Mouse (Mus musculus): ENCODE data around the gene Dgat2. TPM values are rescaled to one million over a fixed set of nuclear protein-coding genes. Genes with fewer than 3 reads are reported as not detected.

The Dgat2 gene
- total and polyA plus RNA-seq, 3 experiments, result 1.6 to 2.8 (median 1.7) TPM

DNA sequence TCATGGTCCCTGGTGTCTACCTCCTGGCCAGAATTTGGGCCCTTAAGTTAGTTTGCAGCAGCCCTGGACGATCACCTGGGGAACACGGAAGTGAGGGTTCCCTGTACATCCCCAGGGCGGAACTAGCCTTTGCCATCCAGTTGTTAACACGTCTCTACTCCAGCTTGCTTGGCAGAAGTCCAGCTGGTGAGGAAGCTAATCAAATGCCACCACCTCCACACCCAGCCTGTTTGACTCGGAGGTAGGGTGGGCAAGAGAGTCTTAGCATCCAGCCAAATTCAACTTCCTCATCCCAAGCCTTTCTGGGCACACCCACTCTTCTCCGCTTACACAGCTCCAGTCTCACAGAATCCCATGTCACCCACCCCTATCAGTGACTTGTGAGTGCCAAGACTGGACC lies 9.6 kb downstream of the Dgat2 start:
- no peak overlapping the region for H3K9ac ChIP-seq (ENCODE audit: insufficient read depth, low read depth)
- no peak overlapping the region for H3K4me3 ChIP-seq (replicated peaks in 1 of 3; ENCODE audit: low read depth in 2 of 3, low read length in 2 of 3, poor library complexity in 1 of 3)
- peaks cover 0 to 17% of the 10 kb centered on the region in 2 experiments; a peak in 2 of 4 replicates for H3K4me1 ChIP-seq (ENCODE audit: control insufficient read depth in 1 of 2, insufficient read depth in 2 of 2)
- in situ Hi-C loops (cut with MboI; ENCODE audit: low pct_ligation_motif_present, low pct_unique_long_range_greater_than_20kb, low sequenced_read_pairs), result no loop called here
- dilution Hi-C loops (cut with MboI; ENCODE audit: extremely low pct_ligation_motif_present, extremely low pct_unique_long_range_greater_than_20kb, low sequenced_read_pairs), result no loop called here
- H3K36me3 ChIP-seq (replicated peaks in 1 of 2; ENCODE audit: control insufficient read depth in 1 of 2, insufficient read depth in 1 of 2, low read length in 1 of 2), result no peaks in the 10 kb centered on the region
- H3K79me2 ChIP-seq (replicated peaks; ENCODE audit: control insufficient read depth, extremely low read depth, insufficient read depth, poor library complexity, severe bottlenecking), result no peaks in the 10 kb centered on the region
- H3K4me2 ChIP-seq (ENCODE audit: insufficient read depth, low read depth, poor library complexity, severe bottlenecking), result no peak overlapping the region
- no peaks in the 10 kb centered on the region for H3K9me3 ChIP-seq (replicated peaks; ENCODE audit: low read length)
- no peak for DNase-seq (ENCODE audit: extremely low read depth)
- H3K27ac ChIP-seq (ENCODE audit: insufficient read depth, low read depth), result no peak overlapping the region
- H3K27me3 ChIP-seq (replicated peaks), result peaks cover 8% of the 10 kb centered on the region
- no peak for TF ChIP-seq ZNF384 (IDR thresholded peaks at IDR 0.05; ENCODE audit: low read depth, low read length)
- TF ChIP-seq ZMIZ1 (IDR thresholded peaks at IDR 0.05; ENCODE audit: low read depth, low read length), result no peak
- TF ChIP-seq RAD21 (IDR thresholded peaks at IDR 0.05; ENCODE audit: low read depth, low read length), result no peak
- TF ChIP-seq ZKSCAN1 (IDR thresholded peaks at IDR 0.05; ENCODE audit: borderline replicate concordance, low read depth, low read length), result no peak
- no peak for TF ChIP-seq BHLHE40 (IDR thresholded peaks at IDR 0.05; ENCODE audit: low read depth, low read length)
- no peak for TF ChIP-seq POLR2AphosphoS2 (IDR thresholded peaks at IDR 0.05; ENCODE audit: low read depth, low read length)
- no peak for TF ChIP-seq CTCF (conservative IDR thresholded peaks at IDR 0.05 in 1 of 2, IDR thresholded peaks at IDR 0.05 in 1 of 2; ENCODE audit: low read depth in 2 of 2, low read length in 2 of 2)
- no peak for TF ChIP-seq TBP (conservative IDR thresholded peaks at IDR 0.05; ENCODE audit: low read depth, low read length)
- TF ChIP-seq USF1 (IDR thresholded peaks at IDR 0.05; ENCODE audit: low read depth, low read length), result no peak
- TF ChIP-seq NELFE (IDR thresholded peaks at IDR 0.05; ENCODE audit: low read depth, low read length), result no peak
- no peak for TF ChIP-seq SIN3A (IDR thresholded peaks at IDR 0.05; ENCODE audit: low read length)

GRCm38 (mm10) chr7:99171730-99172463 lies 10.6 kb downstream of the Dgat2 start:
- H3K79me2 ChIP-seq (replicated peaks; ENCODE audit: control insufficient read depth, extremely low read depth, insufficient read depth, poor library complexity, severe bottlenecking), result no peaks in the 10 kb centered on the region
- dilution Hi-C loops (cut with MboI; ENCODE audit: extremely low pct_ligation_motif_present, extremely low pct_unique_long_range_greater_than_20kb, low sequenced_read_pairs), result no loop called here
- no peaks in the 10 kb centered on the region for H3K9me3 ChIP-seq (replicated peaks; ENCODE audit: low read length)
- in situ Hi-C loops (cut with MboI; ENCODE audit: low pct_ligation_motif_present, low pct_unique_long_range_greater_than_20kb, low sequenced_read_pairs), result no loop called here
- no peak overlapping the region for H3K9ac ChIP-seq (ENCODE audit: insufficient read depth, low read depth)
- H3K27ac ChIP-seq (ENCODE audit: insufficient read depth, low read depth), result no peak overlapping the region
- no peak overlapping the region for H3K4me2 ChIP-seq (ENCODE audit: insufficient read depth, low read depth, poor library complexity, severe bottlenecking)
- H3K27me3 ChIP-seq (replicated peaks), result peaks cover 3% of the 10 kb centered on the region
- TF ChIP-seq JUND (conservative IDR thresholded peaks at IDR 0.05; ENCODE audit: low read depth, low read length) (no peak), KAT2A (IDR thresholded peaks at IDR 0.05; ENCODE audit: insufficient replicate concordance, low read length) (no peak), ETS1 (conservative IDR thresholded peaks at IDR 0.05; ENCODE audit: low read depth, low read length) (no peak), POLR2A (IDR thresholded peaks at IDR 0.05; ENCODE audit: low read depth, low read length) (no peak), MAZ (IDR thresholded peaks at IDR 0.05; ENCODE audit: low read depth, low read length) (no peak), SMC3 (IDR thresholded peaks at IDR 0.05; ENCODE audit: low read depth, low read length) (no peak), RAD21 (IDR thresholded peaks at IDR 0.05; ENCODE audit: low read depth, low read length) (no peak)
- H3K4me1 ChIP-seq (ENCODE audit: control insufficient read depth in 1 of 2, insufficient read depth in 2 of 2), result peaks cover 0 to 24% of the 10 kb centered on the region in 2 experiments; a peak in 2 of 4 replicates
- no peaks in the 10 kb centered on the region for H3K36me3 ChIP-seq (replicated peaks in 1 of 2; ENCODE audit: control insufficient read depth in 1 of 2, insufficient read depth in 1 of 2, low read length in 1 of 2)
- DNase-seq (ENCODE audit: extremely low read depth), result no peak
- no peak overlapping the region for H3K4me3 ChIP-seq (replicated peaks in 1 of 3; ENCODE audit: low read depth in 2 of 3, low read length in 2 of 3, poor library complexity in 1 of 3)

All from CH12.LX (cell line).